In genomic region chr3:38104418-38104817, GRCm38 (mm10) we compare ENCODE assay signal across 27 mouse cellular contexts.
"Had no signal": no experiment of that assay in that cellular context is flagged by ENCODE, and none has a peak within 500 bp of the region (broad histone marks: within the 10 kb centered on the region; RNA-seq: fewer than 3 reads in every experiment).

No protein-coding gene starts in this region.

- H3K36me3 ChIP-seq: embryonic facial prominence, embryonic 10.5 days; embryonic facial prominence, embryonic 12.5 days; embryonic facial prominence, embryonic 13.5 days; embryonic facial prominence, embryonic 15.5 days; forebrain, embryonic 10.5 days; forebrain, embryonic 12.5 days; forebrain, embryonic 15.5 days had no signal

- H3K4me1 ChIP-seq: embryonic facial prominence, embryonic 10.5 days; embryonic facial prominence, embryonic 12.5 days; embryonic facial prominence, embryonic 13.5 days; embryonic facial prominence, embryonic 15.5 days; forebrain, embryonic 10.5 days; forebrain, embryonic 12.5 days; forebrain, embryonic 13.5 days; forebrain, embryonic 15.5 days had no signal

- H3K27me3 ChIP-seq: embryonic facial prominence, embryonic 12.5 days; embryonic facial prominence, embryonic 13.5 days; embryonic facial prominence, embryonic 15.5 days; forebrain, embryonic 12.5 days; forebrain, embryonic 13.5 days; forebrain, embryonic 15.5 days had no signal

- ATAC-seq: forebrain, embryonic 13.5 days; forebrain, embryonic 14.5 days; forebrain, embryonic 15.5 days; forebrain, embryonic 16.5 days; forebrain, postnatal 0 days had no signal

- H3K4me2 ChIP-seq: embryonic facial prominence, embryonic 12.5 days; embryonic facial prominence, embryonic 13.5 days; embryonic facial prominence, embryonic 15.5 days; forebrain, embryonic 12.5 days; forebrain, embryonic 13.5 days; forebrain, embryonic 15.5 days had no signal

- H3K9ac ChIP-seq: embryonic facial prominence, embryonic 12.5 days; embryonic facial prominence, embryonic 13.5 days; embryonic facial prominence, embryonic 15.5 days; forebrain, embryonic 12.5 days; forebrain, embryonic 13.5 days; forebrain, embryonic 15.5 days; forebrain, postnatal 0 days had no signal

- H3K9me3 ChIP-seq: embryonic facial prominence, embryonic 10.5 days; embryonic facial prominence, embryonic 12.5 days; embryonic facial prominence, embryonic 13.5 days; embryonic facial prominence, embryonic 15.5 days; forebrain, embryonic 12.5 days; forebrain, embryonic 13.5 days; forebrain, embryonic 15.5 days had no signal

- DNase-seq: cerebellum, adult 8-10 months; cerebellum, adult 9-10 months; cerebellum, adult 9-11 months; cerebellum, postnatal 10 days; cerebellum, postnatal 14 days; cerebellum, postnatal 25 days; cerebellum, postnatal 36 days; embryo, embryonic 11 days; forebrain, postnatal 0 days; gastrocnemius, adult 2 months; gastrocnemius, postnatal 10 days; gastrocnemius, postnatal 14 days; gastrocnemius, postnatal 25 days; gastrocnemius, postnatal 36 days; heart, adult 18-20 months; heart, adult 2 months had no signal

- H3K27ac ChIP-seq: embryonic facial prominence, embryonic 10.5 days; embryonic facial prominence, embryonic 12.5 days; embryonic facial prominence, embryonic 13.5 days; embryonic facial prominence, embryonic 15.5 days; forebrain, embryonic 10.5 days; forebrain, embryonic 12.5 days; forebrain, embryonic 13.5 days; forebrain, embryonic 15.5 days; gastrocnemius, adult 2 months; heart, adult 2 months had no signal

- H3K4me3 ChIP-seq: embryonic facial prominence, embryonic 10.5 days; embryonic facial prominence, embryonic 12.5 days; embryonic facial prominence, embryonic 13.5 days; embryonic facial prominence, embryonic 15.5 days; erythroblast, embryonic 14.5 days; forebrain, embryonic 10.5 days; forebrain, embryonic 12.5 days; forebrain, embryonic 13.5 days; forebrain, embryonic 15.5 days; gastrocnemius, adult 2 months; heart, adult 2 months had no signal
